Mouse (Mus musculus): ENCODE measurements at regions not wholly inside any gene's neighbourhood (a gene's known extent, or its start where the extent isn't known, plus 50 kb on each side); places are given as distances from the start of the nearest gene placed in this dataset.

GRCm38 (mm10) chr4:4335216-4335615, 257.9 kb upstream of the Sdr16c6 start:
- no peak for DNase-seq (ENCODE audit: low spot score)

GRCm38 (mm10) chr4:4333472-4334123, 256.3 kb upstream of the Sdr16c6 start:
- DNase-seq (ENCODE audit: low spot score): no peak

DNA sequence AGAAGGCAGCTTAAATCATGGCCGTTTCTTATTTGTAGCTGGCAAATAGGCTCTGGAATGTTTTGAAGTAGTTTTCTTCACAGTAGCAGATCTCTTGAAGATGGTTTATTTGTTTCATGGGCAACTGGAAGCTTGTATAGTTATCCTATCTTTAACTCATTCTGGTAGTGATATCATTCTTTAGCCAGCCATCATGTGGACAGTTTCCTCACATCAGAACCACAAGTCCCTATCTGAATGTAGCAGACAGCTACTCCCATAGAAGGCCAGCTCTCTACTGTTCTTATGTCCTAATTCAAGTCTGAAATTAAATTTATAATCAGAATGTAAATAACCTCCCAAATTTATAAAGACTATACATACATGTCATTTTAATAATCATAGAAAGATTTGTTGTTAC, 253.8 kb upstream of the Sdr16c6 start:
- DNase-seq (ENCODE audit: low spot score): no peak

DNA sequence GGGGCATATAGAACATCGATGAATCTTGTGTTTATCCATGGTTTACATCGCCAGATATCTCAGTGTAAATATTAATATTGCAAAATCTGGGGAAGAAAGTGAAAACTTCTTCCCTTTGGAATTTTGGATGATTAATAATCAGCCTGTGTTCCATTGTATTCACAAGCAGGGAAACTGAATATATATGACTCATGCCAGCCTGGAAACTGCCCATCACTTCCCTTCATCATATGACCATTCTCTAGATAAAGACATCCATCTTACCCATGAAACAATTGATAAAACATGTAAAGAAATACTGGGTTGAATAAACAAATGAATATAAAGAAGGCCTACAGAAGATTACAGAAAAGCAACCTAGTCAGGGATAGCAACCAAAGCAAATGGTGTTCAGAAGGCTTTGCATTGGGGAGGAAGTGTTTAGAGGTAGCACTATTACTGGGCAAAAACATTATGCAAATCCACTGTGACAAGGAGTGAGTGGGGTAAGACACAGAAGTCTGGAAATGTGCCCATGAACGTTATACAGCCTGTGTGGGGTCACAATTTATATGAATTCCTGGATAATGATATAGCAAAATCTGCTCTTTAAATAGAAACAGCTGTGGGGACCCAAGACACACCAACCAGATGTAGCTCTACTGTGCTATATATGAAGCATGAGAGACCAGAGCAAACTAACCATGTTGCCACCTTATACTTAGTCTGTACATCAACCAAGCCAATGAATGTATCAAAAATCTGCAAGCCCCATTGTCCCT, 238.5 kb upstream of the Sdr16c6 start:
- DNase-seq (ENCODE audit: low spot score): no peak

DNA sequence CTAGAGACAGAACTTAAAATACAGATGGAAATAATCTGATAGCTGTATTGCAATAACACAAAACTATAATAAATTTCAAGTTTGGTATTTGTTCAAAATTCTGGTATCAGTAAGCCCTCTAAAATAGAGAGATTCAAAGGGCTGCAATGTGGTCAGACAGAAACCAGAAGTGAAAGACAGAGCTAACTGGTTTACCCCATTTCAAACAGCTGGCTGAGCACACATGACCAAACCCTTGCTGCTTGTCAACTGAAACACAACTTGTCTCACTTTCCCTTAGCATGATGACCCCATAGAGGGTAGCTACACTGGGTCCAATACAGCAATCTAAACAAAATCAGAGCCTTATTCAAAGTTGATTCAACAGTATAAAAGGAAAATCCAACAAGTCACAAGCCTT, 234.2 kb upstream of the Sdr16c6 start:
- DNase-seq (ENCODE audit: low spot score): no peak

GRCm38 (mm10) chr4:4306922-4307321, 229.6 kb upstream of the Sdr16c6 start:
- no peak for DNase-seq (ENCODE audit: low spot score)

DNA sequence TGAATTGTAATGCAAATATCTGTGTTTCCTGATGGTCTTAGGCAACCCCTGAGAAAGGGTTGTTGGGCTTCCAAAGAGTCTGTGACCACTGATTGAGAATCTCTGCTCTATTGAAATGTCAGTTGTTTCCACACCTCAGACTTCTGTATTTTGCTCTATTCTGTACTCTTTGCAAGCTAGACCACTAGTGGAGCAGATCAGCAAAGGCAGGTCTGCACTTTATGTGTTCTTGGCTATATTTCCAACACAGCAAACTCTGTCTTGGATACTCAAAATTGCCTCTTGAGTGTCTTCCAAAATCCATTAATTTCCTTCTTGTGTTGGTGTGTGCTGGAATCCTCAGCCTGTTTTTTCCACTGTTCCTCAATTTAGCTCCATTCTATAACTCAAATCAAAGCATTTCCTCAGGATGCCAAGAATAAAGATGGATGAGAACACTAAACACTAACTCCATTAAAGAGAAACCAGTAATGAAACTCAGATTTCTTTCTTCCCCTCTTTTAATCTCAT, 228.5 kb upstream of the Sdr16c6 start:
- DNase-seq (ENCODE audit: low spot score): no peak

- DNase-seq (ENCODE audit: low spot score): no peak
These were observed 227.3 kb upstream of the Sdr16c6 start for GRCm38 (mm10) chr4:4304666-4305065.

- no peak for DNase-seq (ENCODE audit: low spot score)
These were observed 223.0 kb upstream of the Sdr16c6 start for GRCm38 (mm10) chr4:4300189-4300879.

- peak; percentile 33 for DNase-seq (ENCODE audit: low spot score)
These were observed 222.3 kb upstream of the Sdr16c6 start for GRCm38 (mm10) chr4:4299631-4300030.

DNA sequence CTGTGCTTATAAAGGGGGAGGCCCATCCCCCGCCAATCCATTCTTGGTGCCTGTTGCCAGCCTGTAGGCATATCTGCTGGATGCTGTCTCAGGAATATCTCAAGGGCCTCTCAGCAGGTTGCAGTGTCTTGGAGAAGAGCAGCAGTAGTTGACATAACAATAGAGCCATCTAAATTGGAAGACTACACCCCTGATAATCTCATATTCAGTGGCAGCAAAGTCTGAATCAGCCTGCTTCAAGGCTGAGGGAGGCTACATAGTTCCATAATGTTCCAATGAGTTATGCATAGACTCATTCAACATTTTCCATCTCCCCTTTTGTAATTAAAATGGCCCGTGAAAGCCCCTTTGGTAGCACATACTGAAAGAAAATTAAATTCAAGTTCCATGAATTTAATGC, 172.3 kb upstream of the Sdr16c6 start:
- DNase-seq (ENCODE audit: low spot score): no peak

GRCm38 (mm10) chr4:4247669-4248068, 170.3 kb upstream of the Sdr16c6 start:
- no peak for DNase-seq (ENCODE audit: low spot score)

- DNase-seq (ENCODE audit: low spot score): peak; percentile 75
These were observed 165.1 kb upstream of the Sdr16c6 start for GRCm38 (mm10) chr4:4242306-4242980.

DNA sequence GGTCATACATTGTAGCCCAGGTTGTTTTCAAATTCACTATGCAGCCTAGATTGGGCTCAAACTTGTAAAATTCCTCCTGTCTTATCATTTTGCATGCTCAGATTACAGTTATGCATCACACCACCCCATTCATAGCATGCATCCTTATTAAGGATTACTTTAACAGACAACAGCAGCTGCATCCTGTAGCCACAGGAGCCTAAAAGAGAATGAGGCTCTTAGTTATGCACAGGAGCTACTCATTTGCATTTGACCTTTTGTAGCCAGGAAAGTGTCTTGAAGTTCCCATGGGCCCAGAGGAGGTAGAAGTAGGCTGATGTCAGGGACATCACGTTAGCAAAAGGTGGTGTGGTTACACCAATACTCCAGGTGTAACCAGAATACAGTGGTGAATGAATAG, 148.9 kb upstream of the Sdr16c6 start:
- no peak for DNase-seq (ENCODE audit: low spot score)

- no peak for DNase-seq (ENCODE audit: low spot score)
These were observed 142.4 kb upstream of the Sdr16c6 start for GRCm38 (mm10) chr4:4219701-4220100.

DNA sequence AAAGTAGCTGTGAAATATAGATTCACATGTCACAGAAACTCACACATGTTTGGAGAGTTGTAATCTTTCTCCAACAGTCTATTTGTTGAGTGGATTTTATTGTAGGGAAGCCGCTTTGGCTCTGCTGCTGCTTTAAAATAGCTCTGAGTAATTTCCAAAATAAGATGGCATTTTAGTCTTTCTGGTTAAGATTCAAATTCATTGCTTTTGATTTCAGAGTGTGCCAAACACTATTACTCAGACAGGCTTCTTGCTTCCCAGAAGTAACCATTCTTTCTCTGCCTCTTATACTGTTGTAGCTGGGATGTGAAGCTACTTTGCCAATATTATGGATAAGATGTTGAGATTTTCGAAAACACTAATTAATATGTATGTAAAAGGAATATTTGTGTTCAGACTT, 134.6 kb upstream of the Sdr16c6 start:
- DNase-seq (ENCODE audit: low spot score): no peak

DNA sequence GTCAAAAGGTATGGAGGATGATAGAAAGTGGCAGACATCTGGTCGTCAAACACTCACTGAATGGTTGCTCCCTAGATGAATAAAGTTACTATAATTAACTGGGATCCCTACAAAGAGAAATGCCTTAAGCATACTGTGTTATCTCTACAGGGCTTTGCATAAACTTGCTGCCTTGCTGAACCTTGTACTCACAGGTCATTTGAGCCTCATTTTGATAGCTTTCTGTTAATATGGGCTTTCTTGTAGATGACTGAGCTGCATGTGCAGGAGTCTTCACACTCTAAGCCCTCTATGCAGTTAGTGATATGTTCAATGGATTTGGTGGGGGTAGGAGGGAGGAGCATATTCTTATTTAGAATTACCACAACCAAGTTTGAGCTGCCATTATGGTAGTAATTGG, 127.8 kb upstream of the Sdr16c6 start:
- DNase-seq (ENCODE audit: low spot score): no peak

GRCm38 (mm10) chr4:4199309-4199708, 122.0 kb upstream of the Sdr16c6 start:
- no peak for DNase-seq (ENCODE audit: low spot score)

- no peak for DNase-seq (ENCODE audit: low spot score)
These were observed 118.5 kb upstream of the Sdr16c6 start for GRCm38 (mm10) chr4:4195834-4196233.

DNA sequence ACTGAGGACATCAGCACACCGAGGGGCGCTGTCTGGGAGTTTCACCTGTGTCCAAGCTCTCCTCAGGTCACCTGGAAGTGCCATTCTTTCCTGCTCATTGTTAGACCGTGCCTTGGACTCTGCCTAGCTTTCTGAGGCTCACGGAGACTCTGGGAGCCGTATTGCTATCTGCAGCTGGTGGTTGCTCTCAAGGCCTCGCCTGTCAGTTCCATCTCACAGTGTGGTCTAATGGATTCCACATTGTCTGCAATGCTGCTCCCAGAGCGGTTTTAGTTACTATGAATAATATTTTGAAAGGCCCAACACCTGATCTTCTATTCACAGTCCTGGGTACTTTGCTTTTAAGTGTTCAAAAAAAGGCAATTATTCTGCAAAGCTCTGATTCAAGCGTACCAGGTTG, 117.9 kb upstream of the Sdr16c6 start:
- no peak for DNase-seq (ENCODE audit: low spot score)
